Mouse (Mus musculus): ENCODE measurements around the gene Ddit4.

GRCm38 (mm10) chr10:59949783-59950605 lies 1.6 kb downstream of the Ddit4 start:
- TF ChIP-seq CTCF (conservative IDR thresholded peaks at IDR 0.05 in 1 of 2, IDR thresholded peaks at IDR 0.05 in 1 of 2; ENCODE audit: low read depth in 2 of 2, low read length in 2 of 2) (no peak), POLR2A (IDR thresholded peaks at IDR 0.05; ENCODE audit: low read depth, low read length) (no peak), EP300 (IDR thresholded peaks at IDR 0.05; ENCODE audit: low read length) (no peak), ZC3H11A (IDR thresholded peaks at IDR 0.05; ENCODE audit: low read depth, low read length) (no peak)
